Mouse (Mus musculus): ENCODE measurements around the gene Mef2a.

DNA sequence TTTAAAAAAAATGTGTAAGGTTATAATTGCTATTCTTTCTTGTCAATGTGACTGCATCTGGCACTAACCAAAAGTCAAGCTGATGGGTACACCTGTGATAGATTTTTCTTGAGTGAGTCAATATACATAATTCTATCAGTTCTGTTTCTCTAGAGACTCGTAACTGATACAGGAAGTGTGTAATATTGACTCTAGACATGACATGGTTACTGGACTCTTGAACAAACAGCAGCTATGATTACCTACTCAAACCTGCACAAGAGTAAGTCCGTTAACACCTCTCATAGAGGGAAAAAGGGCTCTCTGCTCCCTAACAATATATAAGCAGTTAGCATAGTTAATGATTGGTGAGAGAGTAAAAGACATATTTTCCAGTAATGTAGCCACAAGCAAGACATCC, 62.5 kb downstream of the Mef2a start:
- TF ChIP-seq CTCF (IDR thresholded peaks at IDR 0.05; ENCODE audit: borderline replicate concordance, control insufficient read depth, extremely low read depth, insufficient read depth, low read length, poor library complexity) (no peak), POLR2A (IDR thresholded peaks at IDR 0.05; ENCODE audit: control insufficient read depth, extremely low read depth, insufficient read depth, low read length, poor library complexity) (no peak)
